Mouse (Mus musculus) erythroblast, embryonic 14.5 days (primary cell): ENCODE measurements around the gene Abca1.

ENCODE experiments used
- GATA1 ChIP-seq: IDR thresholded peaks from 2 replicates; pipeline ENCODE4 v1.6.1; 2012; ENCODE audit warnings: low read length, inconsistent platforms, mixed read lengths
- TAL1 ChIP-seq: IDR thresholded peaks from 3 replicates; pipeline ENCODE4 v1.6.1; 2012; ENCODE audit warnings: low read length, inconsistent platforms, mixed read lengths

DNA sequence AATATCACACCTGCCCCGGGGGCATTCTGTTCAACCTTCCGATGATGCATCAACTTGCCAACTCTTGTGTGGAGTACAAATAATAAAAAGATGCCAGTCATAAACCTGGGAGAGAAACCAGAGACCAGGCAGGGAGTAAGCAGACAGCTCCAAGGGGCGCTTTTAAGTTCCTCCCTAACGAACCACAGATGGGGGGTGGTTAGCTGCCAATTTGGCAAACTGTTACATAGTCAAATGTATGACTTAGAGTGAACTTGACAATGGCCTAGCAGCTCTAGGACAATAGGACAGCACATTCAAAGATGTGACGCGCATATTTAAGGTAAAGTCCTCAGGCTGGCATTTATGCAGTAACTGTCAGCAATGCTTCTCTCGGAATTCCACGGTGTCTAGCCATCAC, 18.0 kb upstream of the Abca1 start:
- TF ChIP-seq GATA1 (no peak), TAL1 (no peak)
